Mouse (Mus musculus) kidney, embryonic 14.5 days (tissue): Measurements from ENCODE around the gene Rtn4. TPM values are rescaled to one million over a fixed set of nuclear protein-coding genes. Genes with fewer than 3 reads are reported as not detected.

Experiments
- ATAC-seq: fragments of 200-750 bp; cut with Nextera tagmentation; 2 replicates; pipeline ENCODE4 v1.8.0; 2017; ENCODE audit warnings: moderate number of reproducible peaks, mild to moderate bottlenecking, moderate TSS enrichment, moderate library complexity; ENCODE audit not compliant: low FRiP score, low TSS enrichment
- H3K27ac ChIP-seq: fragments of 300-500 bp; sonication (generic); 2 replicates; pipeline ENCODE4 v1.5.1; 2014; ENCODE audit warnings: low read depth, mild to moderate bottlenecking, low read length, moderate library complexity, mixed read lengths
- H3K27me3 ChIP-seq: fragments of 300-500 bp; sonication (generic); 2 replicates; pipeline ENCODE4 v1.6.1; 2014; ENCODE audit warnings: mild to moderate bottlenecking, low read length; ENCODE audit not compliant: control insufficient read depth, insufficient read depth
- H3K36me3 ChIP-seq: fragments of 300-500 bp; sonication (generic); 2 replicates; pipeline ENCODE4 v1.6.1; 2014; ENCODE audit warnings: low read length, mixed read lengths; ENCODE audit not compliant: control insufficient read depth, insufficient read depth
- H3K4me1 ChIP-seq: fragments of 300-500 bp; sonication (generic); 2 replicates; pipeline ENCODE4 v1.6.1; 2014; ENCODE audit warnings: low read length, mixed read lengths; ENCODE audit not compliant: control insufficient read depth, insufficient read depth
- H3K4me2 ChIP-seq: fragments of 300-500 bp; sonication (generic); replicated peaks from 2 replicates; pipeline ENCODE4 v1.6.1; 2014; ENCODE audit warnings: low read depth, mild to moderate bottlenecking, low read length
- H3K4me3 ChIP-seq: fragments of 300-500 bp; sonication (generic); 2 replicates; pipeline ENCODE4 v1.5.1; 2014; ENCODE audit warnings: mild to moderate bottlenecking, low read length
- H3K9ac ChIP-seq: fragments of 300-500 bp; sonication (generic); 2 replicates; pipeline ENCODE4 v1.6.1; 2014; ENCODE audit warnings: low read depth, mild to moderate bottlenecking, low read length, moderate library complexity
- H3K9me3 ChIP-seq: fragments of 300-500 bp; sonication (generic); 2 replicates; pipeline ENCODE4 v1.6.1; 2016; ENCODE audit warnings: low read length; ENCODE audit not compliant: control insufficient read depth
- WGBS: fragments of 180-500 bp; shearing (Covaris S2); extraction: QIAGEN DNeasy Blood & Tissue Kit; methylation state at CpG from one replicate; pipeline ENCODE4 v1.1.7; 2014; 5-methylcytosine and 5-hydroxymethylcytosine counted together
- polyA plus RNA-seq: library from polyadenylated mRNA; unstranded; fragments of >200 nt; fragmentation: Nextera tagmentation; extraction: Ambion mirVana; gene quantifications from 2 replicates; pipeline ENCODE4 v1.2.1, GENCODE M21; 2014

Gene Rtn4
- polyA plus RNA-seq, 1 experiment from 2014 or later: 42.2 TPM

- H3K9me3 ChIP-seq: no peaks in the 10 kb centered on the region; the same call in 1 of the 2 replicates
- 0 out of 2 replicates have a peak, but pooled peaks cover 3% of the 10 kb centered on the region for H3K36me3 ChIP-seq
- H3K4me1 ChIP-seq: no peaks in the 10 kb centered on the region
- WGBS: 94% methylated on average over 2 of the region's 2 CpGs
- no peak overlapping the region for H3K4me3 ChIP-seq
- no peak for ATAC-seq
- H3K27me3 ChIP-seq: no peaks in the 10 kb centered on the region
- H3K4me2 ChIP-seq: no peak overlapping the region
- H3K9ac ChIP-seq: no peak overlapping the region
- H3K27ac ChIP-seq: no peak overlapping the region
Measured at GRCm38 (mm10) chr11:29724213-29724612, 31.5 kb downstream of the Rtn4 start.

GRCm38 (mm10) chr11:29725167-29725566 is 32.4 kb downstream of the Rtn4 start:
- no peak for ATAC-seq
- Histone ChIP-seq H3K9ac (no peak overlapping the region), H3K9me3 (no peaks in the 10 kb centered on the region; the same call in 1 of the 2 replicates), H3K27ac (no peak overlapping the region), H3K36me3 (0 out of 2 replicates have a peak, but pooled peaks cover 3% of the 10 kb centered on the region), H3K4me3 (no peak overlapping the region), H3K4me2 (no peak overlapping the region), H3K27me3 (no peaks in the 10 kb centered on the region), H3K4me1 (no peaks in the 10 kb centered on the region)

- WGBS: 82% methylated on average over 1 of the region's 1 CpGs
- ATAC-seq: no peak
Measured at GRCm38 (mm10) chr11:29725610-29726009, 32.9 kb downstream of the Rtn4 start.

GRCm38 (mm10) chr11:29727901-29728300 is 35.2 kb downstream of the Rtn4 start:
- H3K27me3 ChIP-seq: no peaks in the 10 kb centered on the region
- 84% methylated on average over 1 of the region's 1 CpGs for WGBS
- no peak overlapping the region for H3K4me3 ChIP-seq
- no peak overlapping the region for H3K4me2 ChIP-seq
- no peaks in the 10 kb centered on the region; the same call in 1 of the 2 replicates for H3K9me3 ChIP-seq
- no peak overlapping the region for H3K9ac ChIP-seq
- H3K36me3 ChIP-seq: no peaks in the 10 kb centered on the region
- H3K4me1 ChIP-seq: no peaks in the 10 kb centered on the region
- ATAC-seq: no peak
- H3K27ac ChIP-seq: no peak overlapping the region

More at GRCm38 (mm10) chr11:29725610-29726009, 32.9 kb downstream of the Rtn4 start:
- Histone ChIP-seq H3K36me3 (0 out of 2 replicates have a peak, but pooled peaks cover 3% of the 10 kb centered on the region), H3K4me1 (no peaks in the 10 kb centered on the region), H3K9me3 (no peaks in the 10 kb centered on the region; the same call in 1 of the 2 replicates), H3K4me2 (no peak overlapping the region), H3K27me3 (no peaks in the 10 kb centered on the region), H3K27ac (no peak overlapping the region), H3K4me3 (no peak overlapping the region), H3K9ac (no peak overlapping the region)

GRCm38 (mm10) chr11:29739752-29740151 is 47.0 kb downstream of the Rtn4 start:
- no peak for ATAC-seq
- Histone ChIP-seq H3K4me1 (no peaks in the 10 kb centered on the region), H3K36me3 (peaks cover 38% of the 10 kb centered on the region), H3K27ac (no peak overlapping the region), H3K9me3 (no peaks in the 10 kb centered on the region), H3K9ac (no peak overlapping the region), H3K4me2 (no peak overlapping the region), H3K27me3 (no peaks in the 10 kb centered on the region), H3K4me3 (no peak overlapping the region)
- 89% methylated on average over 2 of the region's 2 CpGs for WGBS

- H3K36me3 ChIP-seq: peaks cover 57% of the 10 kb centered on the region
- no peak for ATAC-seq
- H3K9ac ChIP-seq: no peak overlapping the region
Measured at GRCm38 (mm10) chr11:29744760-29745430, 52.1 kb downstream of the Rtn4 start.

GRCm38 (mm10) chr11:29745513-29745912 is 52.8 kb downstream of the Rtn4 start:
- no peak for ATAC-seq
- Histone ChIP-seq H3K4me2 (no peak overlapping the region), H3K4me1 (no peaks in the 10 kb centered on the region), H3K9me3 (no peaks in the 10 kb centered on the region), H3K36me3 (peaks cover 57% of the 10 kb centered on the region), H3K9ac (no peak overlapping the region), H3K27me3 (no peaks in the 10 kb centered on the region), H3K27ac (no peak overlapping the region), H3K4me3 (no peak overlapping the region)
- 87% methylated on average over 2 of the region's 2 CpGs for WGBS

More at GRCm38 (mm10) chr11:29744760-29745430, 52.1 kb downstream of the Rtn4 start:
- WGBS: 93% methylated on average over 5 of the region's 5 CpGs
- Histone ChIP-seq H3K27ac (no peak overlapping the region), H3K4me1 (no peaks in the 10 kb centered on the region), H3K4me2 (no peak overlapping the region), H3K9me3 (no peaks in the 10 kb centered on the region), H3K4me3 (no peak overlapping the region), H3K27me3 (no peaks in the 10 kb centered on the region)

- peaks cover 55% of the 10 kb centered on the region; the same call in 1 of the 2 replicates for H3K36me3 ChIP-seq
Measured at GRCm38 (mm10) chr11:29746203-29746602, 53.5 kb downstream of the Rtn4 start.

GRCm38 (mm10) chr11:29747365-29747764 is 54.6 kb downstream of the Rtn4 start:
- no peak overlapping the region for H3K9ac ChIP-seq
- no peaks in the 10 kb centered on the region for H3K27me3 ChIP-seq
- no peak overlapping the region for H3K4me3 ChIP-seq
- H3K36me3 ChIP-seq: peaks cover 47% of the 10 kb centered on the region; the same call in 1 of the 2 replicates
- H3K4me2 ChIP-seq: no peak overlapping the region
- 92% methylated on average over 3 of the region's 3 CpGs for WGBS
- no peaks in the 10 kb centered on the region for H3K9me3 ChIP-seq
- H3K27ac ChIP-seq: no peak overlapping the region
- ATAC-seq: no peak
- no peaks in the 10 kb centered on the region for H3K4me1 ChIP-seq

More at GRCm38 (mm10) chr11:29746203-29746602, 53.5 kb downstream of the Rtn4 start:
- H3K4me3 ChIP-seq: no peak overlapping the region
- H3K9me3 ChIP-seq: no peaks in the 10 kb centered on the region
- H3K4me1 ChIP-seq: no peaks in the 10 kb centered on the region
- H3K27me3 ChIP-seq: no peaks in the 10 kb centered on the region
- no peak overlapping the region for H3K4me2 ChIP-seq
- no peak for ATAC-seq
- H3K27ac ChIP-seq: no peak overlapping the region
- no peak overlapping the region for H3K9ac ChIP-seq
- 89% methylated on average over 9 of the region's 9 CpGs for WGBS
